Mouse (Mus musculus): ENCODE measurements around the gene Grb2.
A peak's percentile ranks its signal among the peaks of the same experiment; 100 is the strongest.
"Not testable (repeated sequence)": the region's sequence is repeated elsewhere in the genome, so short reads cannot be mapped to it uniquely, and the experiment has no call there.

Grb2 gene

GRCm38 (mm10) chr11:115684877-115685276, 23.5 kb downstream of the Grb2 start:
- peak; percentile 52 to 70 for DNase-seq

GRCm38 (mm10) chr11:115683326-115683725, 25.1 kb downstream of the Grb2 start:
- DNase-seq: no peak

GRCm38 (mm10) chr11:115682411-115682810, 26.0 kb downstream of the Grb2 start:
- no peak for DNase-seq

GRCm38 (mm10) chr11:115679554-115680238, 28.7 kb downstream of the Grb2 start:
- DNase-seq: no peak

- DNase-seq: no peak
Measured at GRCm38 (mm10) chr11:115678861-115679260, 29.5 kb downstream of the Grb2 start.

- DNase-seq: no peak
Measured at GRCm38 (mm10) chr11:115677511-115677910, 30.9 kb downstream of the Grb2 start.

- DNase-seq: no peak
Measured at GRCm38 (mm10) chr11:115676738-115677137, 31.7 kb downstream of the Grb2 start.

GRCm38 (mm10) chr11:115674235-115674865, 34.0 kb downstream of the Grb2 start:
- DNase-seq: peak in 1 of 2 experiments; percentile 53

- DNase-seq: peak; percentile 82 to 86
Measured at GRCm38 (mm10) chr11:115673471-115674234, 34.7 kb downstream of the Grb2 start.

- DNase-seq: no peak
Measured at GRCm38 (mm10) chr11:115672226-115672987, 36.0 kb downstream of the Grb2 start.

- no peak for DNase-seq
Measured at GRCm38 (mm10) chr11:115670451-115671050, 37.8 kb downstream of the Grb2 start.

- no peak for DNase-seq
Measured at GRCm38 (mm10) chr11:115663676-115664335, 44.6 kb downstream of the Grb2 start.

- peak in 1 of 2 experiments; percentile 51 for DNase-seq
Measured at GRCm38 (mm10) chr11:115660376-115660775, 48.0 kb downstream of the Grb2 start.

GRCm38 (mm10) chr11:115658521-115658920, 49.9 kb downstream of the Grb2 start:
- no peak for DNase-seq

- no peak for DNase-seq
Measured at GRCm38 (mm10) chr11:115654128-115654527, 54.3 kb downstream of the Grb2 start.

GRCm38 (mm10) chr11:115653194-115653593, 55.2 kb downstream of the Grb2 start:
- DNase-seq: no peak

GRCm38 (mm10) chr11:115651680-115652079, 56.7 kb downstream of the Grb2 start:
- no peak for DNase-seq

GRCm38 (mm10) chr11:115649706-115650105, 58.7 kb downstream of the Grb2 start:
- peak; percentile 86 to 93 for DNase-seq

- peak; percentile 79 to 84 for DNase-seq
Measured at GRCm38 (mm10) chr11:115647459-115647858, 60.9 kb downstream of the Grb2 start.

- no peak for DNase-seq
Measured at GRCm38 (mm10) chr11:115646439-115646838, 62.0 kb downstream of the Grb2 start.

GRCm38 (mm10) chr11:115645498-115645897, 62.9 kb downstream of the Grb2 start:
- not testable (repeated sequence) for DNase-seq

GRCm38 (mm10) chr11:115644308-115644707, 64.1 kb downstream of the Grb2 start:
- no peak for DNase-seq
